In the genomic region with DNA sequence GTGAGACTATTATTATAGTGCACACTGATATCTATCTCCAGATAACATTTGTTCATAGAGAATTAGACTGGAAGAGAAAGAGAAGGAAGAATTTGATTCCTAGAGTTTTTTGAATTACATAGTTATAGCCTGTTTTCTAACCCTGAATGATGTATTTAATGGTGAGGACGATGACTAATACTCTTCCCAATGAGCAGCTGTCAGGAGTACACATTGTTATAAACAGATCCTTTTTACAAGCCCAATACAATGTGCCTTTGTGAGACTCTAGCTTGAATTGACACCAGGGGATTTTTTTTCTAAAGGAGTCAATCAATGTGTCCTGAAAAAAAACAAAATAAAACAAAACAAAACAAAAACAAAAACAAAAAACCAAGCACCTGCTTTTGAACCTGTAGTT, we compare ENCODE assay signal across 20 mouse cellular contexts. TPM values are rescaled to one million over a fixed set of nuclear protein-coding genes. Genes with fewer than 3 reads are reported as not detected.
"Had no signal": no experiment of that assay in that cellular context is flagged by ENCODE, and none has a peak within 500 bp of the region (broad histone marks: within the 10 kb centered on the region; RNA-seq: fewer than 3 reads in every experiment).

No protein-coding gene starts in this region.

- DNase-seq: lung, adult 18-20 months; lung, embryonic 14.5 days; lung, postnatal 10 days; lung, postnatal 4 days; midbrain, embryonic 14.5 days; right cerebral cortex, adult 18-20 months; right cerebral cortex, postnatal 25 days; right cerebral cortex, postnatal 4 days; spleen, adult 18-20 months; thymus, adult 18-20 months; thymus, postnatal 14 days; thymus, postnatal 36 days had no signal

- H3K4me2 ChIP-seq: lung, embryonic 14.5 days; midbrain, embryonic 12.5 days; neural tube, embryonic 13.5 days; neural tube, embryonic 15.5 days had no signal

- H3K27me3 ChIP-seq: midbrain, embryonic 12.5 days; neural tube, embryonic 13.5 days; neural tube, embryonic 15.5 days had no signal

- H3K9ac ChIP-seq: lung, embryonic 14.5 days; midbrain, embryonic 12.5 days; neural tube, embryonic 13.5 days; neural tube, embryonic 15.5 days had no signal

- H3K9me3 ChIP-seq: midbrain, embryonic 10.5 days; midbrain, embryonic 12.5 days; neural tube, embryonic 13.5 days; neural tube, embryonic 15.5 days had no signal

- H3K27ac ChIP-seq: midbrain, embryonic 12.5 days; neural tube, embryonic 13.5 days; neural tube, embryonic 15.5 days had no signal

- H3K36me3 ChIP-seq: midbrain, embryonic 10.5 days; midbrain, embryonic 12.5 days; neural tube, embryonic 13.5 days; neural tube, embryonic 15.5 days had no signal

- ATAC-seq: midbrain, embryonic 16.5 days had no signal

- H3K4me3 ChIP-seq: midbrain, embryonic 10.5 days; midbrain, embryonic 12.5 days; myocyte; neural tube, embryonic 13.5 days; neural tube, embryonic 15.5 days had no signal

RNA-seq across cellular contexts. Expression of gene Nyap2, which starts 22.2 kb away (rescaled TPM):
- total RNA-seq: megakaryocyte, adult 5-6 weeks; megakaryocyte-erythroid progenitor cell, adult 5-6 weeks had no signal
- polyA plus RNA-seq: lung, embryonic 14.5 days had no signal
